Mouse (Mus musculus) lung, adult 18-20 months (tissue): ENCODE data around the gene Iqch.
"Not testable (repeated sequence)": the region's sequence is repeated elsewhere in the genome, so short reads cannot be mapped to it uniquely, and the experiment has no call there.

Experiments used
- DNase-seq, 2 experiments: peaks; one replicate each; pipeline ENCODE4 v3.0.0; 2022; ENCODE audit warnings: mixed read lengths in 2 of 2

Gene Iqch

DNA sequence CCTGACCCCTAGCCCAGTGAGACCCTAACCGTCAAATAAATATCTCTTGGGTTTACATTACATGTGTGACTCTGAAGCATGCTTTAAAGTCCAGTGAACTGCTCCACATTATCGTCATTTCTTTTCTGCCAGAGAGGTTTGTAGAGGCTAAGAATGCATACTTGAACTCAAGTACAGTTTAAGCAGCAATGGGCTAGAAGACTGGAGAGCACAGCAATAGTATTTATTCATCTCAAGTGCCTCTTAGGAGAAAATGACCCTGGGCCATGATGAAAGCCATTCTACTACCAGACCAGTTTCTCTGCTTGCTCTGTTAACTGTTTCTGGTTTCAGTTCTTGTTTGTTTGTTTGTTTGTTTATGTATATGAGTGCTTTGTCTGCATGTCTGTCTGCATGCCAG is 38.9 kb downstream of the Iqch start:
- DNase-seq, result peak in 1 of 2 experiments; percentile 65

DNA sequence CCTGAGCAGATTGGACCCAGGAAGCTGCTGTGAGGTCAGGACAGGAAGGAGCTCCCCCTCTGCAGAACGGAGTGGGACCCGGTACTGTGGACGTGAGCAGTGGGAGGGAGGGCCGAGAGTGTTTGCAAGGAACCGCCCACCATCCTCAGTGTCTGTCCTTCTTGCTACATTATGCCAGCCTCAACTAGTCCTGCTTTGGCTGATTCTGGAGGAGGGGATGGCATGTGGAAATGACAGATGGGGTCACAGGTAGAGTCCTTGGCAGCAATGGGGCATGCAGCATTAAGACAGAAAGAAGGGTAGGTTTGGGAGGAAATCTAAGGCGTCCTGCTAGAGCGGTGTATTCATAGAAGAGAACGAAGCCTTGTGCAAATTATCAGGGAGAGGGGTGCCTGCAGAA is 40.4 kb downstream of the Iqch start:
- DNase-seq, result no peak

DNA sequence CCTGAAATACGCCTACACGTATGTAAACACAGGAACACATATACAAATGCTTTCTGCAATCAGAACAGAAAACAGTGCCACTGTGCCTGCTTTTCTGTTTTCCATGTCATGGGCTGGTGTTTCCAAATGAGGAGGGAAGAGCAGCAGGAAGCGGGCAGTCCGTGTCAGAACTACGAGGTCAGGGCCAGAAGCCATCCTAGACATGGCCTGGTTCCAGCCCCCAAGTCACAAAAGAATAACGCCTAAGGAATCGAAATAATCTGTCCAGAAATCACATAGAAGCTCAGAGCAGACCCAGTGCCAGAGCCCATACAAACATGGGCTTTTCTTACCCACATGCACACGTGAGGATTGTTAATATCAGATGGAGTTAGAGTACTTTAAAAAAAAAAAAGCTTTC is 45.4 kb downstream of the Iqch start:
- DNase-seq, result no peak

DNA sequence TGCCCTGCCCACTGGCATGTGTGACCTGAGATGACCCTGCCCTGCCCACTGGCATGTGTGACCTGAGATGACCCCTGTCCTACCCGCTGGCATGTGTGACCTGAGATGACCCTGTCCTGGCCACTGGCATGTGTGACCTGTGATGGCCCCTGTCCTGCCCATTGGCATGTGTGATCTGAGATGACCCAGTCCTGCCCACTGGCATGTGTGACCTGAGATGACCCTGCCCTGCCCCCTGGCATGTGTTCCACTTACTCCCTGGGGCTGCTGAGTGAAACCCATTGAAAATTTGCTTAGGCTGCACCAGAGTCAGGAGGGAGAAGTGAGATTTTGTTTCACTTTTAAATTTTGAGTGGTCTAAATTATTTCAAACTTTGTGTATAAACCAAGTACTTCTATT is 46.0 kb downstream of the Iqch start:
- DNase-seq, result no peak

DNA sequence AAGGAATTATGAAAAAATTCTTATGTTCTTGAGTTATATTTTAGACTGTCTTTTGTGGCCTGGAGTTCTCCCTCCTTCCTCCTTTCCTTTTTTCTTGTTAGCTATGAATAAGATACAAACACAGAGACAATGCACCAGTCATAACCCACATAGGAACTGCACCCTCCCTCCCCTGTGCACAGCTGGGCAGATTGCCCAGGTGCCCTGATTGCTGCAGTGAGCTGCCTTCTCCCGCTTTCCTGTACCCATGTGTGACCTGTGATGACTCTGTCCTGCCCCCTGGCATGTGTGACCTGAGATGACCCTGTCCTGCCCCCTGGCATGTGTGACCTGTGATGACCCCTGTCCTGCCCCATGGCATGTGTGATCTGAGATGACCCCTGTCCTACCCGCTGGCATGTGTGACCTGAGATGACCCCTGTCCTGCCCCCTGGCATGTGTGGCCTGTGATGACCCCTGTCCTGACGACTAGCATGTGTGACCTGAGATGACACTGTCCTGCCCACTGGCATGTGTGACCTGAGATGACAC is 46.8 kb downstream of the Iqch start:
- no peak for DNase-seq

DNA sequence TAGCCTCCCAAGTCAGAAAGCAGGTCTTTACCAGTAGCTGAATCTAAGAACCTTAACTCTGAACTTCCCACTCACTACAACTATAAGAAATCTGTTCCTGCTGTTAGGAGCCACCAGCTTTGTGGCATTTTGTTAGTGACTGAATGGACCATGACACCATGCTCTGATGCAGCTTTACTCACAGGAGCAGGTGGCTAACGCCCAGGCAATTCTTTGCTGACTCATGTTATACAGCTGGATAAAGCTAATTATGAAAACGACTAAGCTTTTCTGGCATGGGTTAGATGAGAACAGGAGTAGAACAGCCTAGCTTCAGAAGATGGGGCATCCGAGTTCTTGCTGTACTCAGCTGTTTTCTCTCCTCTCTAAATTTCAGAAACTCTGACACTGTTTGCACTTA is 48.7 kb downstream of the Iqch start:
- DNase-seq, result no peak

DNA sequence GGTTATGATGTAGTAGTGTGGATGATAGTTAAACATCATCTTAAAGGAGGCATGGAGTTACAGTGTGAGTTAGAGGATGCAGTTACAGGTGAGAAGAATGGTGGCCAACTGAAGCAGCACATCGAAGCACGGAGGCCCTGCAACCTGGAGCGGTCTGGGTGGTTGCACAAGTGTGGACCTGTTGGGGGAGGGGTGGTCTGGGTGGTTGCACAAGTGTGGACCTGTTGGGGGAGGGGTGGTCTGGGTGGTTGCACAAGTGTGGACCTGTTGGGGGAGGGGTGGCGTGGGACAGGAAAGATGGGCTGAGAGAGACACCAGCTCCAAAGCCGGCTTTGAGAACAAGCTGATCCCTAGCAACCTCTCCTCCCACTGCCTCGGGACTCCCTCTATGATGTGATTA is 51.6 kb downstream of the Iqch start:
- DNase-seq, result not testable (repeated sequence)

DNA sequence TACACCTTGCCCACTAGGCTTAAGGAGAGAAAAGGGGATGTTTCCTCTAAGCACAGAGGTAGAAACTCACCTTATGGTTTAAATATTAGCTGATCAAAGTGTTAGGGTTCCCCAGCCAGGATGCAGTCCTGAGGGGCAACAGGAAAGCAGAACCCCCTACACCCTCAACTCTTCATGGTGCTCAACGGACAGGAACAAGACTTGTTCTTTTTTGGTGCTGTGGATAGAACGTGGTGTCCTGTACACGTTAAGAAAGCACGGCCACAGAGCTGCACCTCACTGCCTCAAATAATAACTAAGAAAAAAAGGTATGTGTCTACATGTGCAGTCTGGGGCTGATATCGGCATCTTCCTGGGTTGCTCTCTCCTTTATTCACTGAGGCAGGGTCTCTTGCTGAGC is 53.3 kb downstream of the Iqch start:
- DNase-seq, result no peak

DNA sequence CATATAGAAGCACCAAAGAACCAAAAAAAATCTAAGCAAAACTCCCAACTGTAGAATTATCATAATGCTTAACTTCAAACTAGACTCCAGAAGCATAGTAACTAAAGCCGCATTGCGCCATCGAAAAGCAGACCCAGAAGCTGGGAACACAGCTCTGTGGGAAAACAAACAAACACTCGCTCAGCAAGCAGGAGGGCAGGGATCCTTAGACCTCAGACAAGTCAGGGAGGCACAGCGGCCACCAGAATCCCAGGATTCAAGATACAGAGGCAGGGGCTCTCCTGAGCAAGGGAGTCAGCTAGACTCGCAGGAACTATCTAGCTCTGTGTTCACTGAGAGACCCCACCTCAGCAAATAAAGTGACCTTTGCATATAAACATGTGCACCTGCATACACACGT is 60.4 kb downstream of the Iqch start:
- DNase-seq, result peak; percentile 18 to 21

DNA sequence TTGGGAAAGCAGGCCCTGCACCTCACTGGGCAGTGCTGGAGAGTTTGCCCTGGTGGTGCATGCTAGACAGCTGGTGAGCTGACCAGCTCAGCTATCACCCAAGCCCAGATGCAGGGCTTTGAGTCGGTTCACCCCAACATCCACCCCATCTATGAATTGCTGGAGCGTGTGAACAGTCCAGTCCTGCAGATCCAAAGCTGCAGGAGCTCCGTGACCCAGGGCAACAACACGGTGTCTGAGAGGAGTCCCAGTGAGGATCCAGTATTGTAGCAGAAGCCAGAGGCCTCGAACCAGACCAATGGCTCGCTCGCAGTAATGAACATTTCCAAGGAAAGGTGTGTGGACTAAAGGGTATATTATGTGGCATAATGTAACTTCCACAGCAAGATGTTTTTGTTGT is 61.0 kb downstream of the Iqch start:
- no peak for DNase-seq

DNA sequence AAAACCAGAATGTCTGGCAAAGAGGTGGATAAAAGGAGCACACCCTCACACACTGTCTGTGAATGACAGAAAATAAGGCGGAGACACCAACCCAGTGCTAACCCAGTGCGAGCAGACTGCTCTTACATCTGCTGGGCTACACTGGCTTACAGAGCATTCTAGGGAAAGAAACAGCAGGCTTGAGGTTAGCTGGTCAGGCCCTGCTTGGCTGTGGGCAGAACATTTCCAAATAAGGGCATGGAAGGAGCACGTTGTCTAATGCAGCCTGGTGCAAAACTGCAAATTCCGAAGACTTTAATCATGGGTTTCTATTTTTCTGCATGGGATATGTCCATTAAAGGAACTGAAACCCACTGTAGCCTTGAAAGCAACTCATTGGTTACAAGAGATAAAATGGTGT is 64.8 kb downstream of the Iqch start:
- no peak for DNase-seq

DNA sequence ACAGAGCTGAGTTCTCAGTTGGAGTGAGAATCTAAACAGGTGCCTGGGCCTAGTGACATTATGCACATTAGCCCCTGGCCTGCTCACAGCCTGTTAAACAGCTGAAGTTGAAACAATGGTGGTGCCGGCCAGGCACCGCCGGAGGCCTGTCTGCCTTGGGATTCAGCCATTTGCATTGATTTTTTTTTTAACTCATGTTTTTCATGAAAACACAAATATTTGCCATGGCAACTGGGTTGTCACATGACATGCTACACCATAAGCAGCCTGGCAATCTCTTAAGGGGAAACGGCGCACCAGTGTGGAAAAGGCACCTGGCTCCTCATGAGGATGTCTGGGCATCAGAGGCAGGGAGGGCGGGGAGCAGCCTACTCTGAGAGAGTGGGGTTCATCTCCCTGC is 67.3 kb downstream of the Iqch start:
- no peak for DNase-seq

DNA sequence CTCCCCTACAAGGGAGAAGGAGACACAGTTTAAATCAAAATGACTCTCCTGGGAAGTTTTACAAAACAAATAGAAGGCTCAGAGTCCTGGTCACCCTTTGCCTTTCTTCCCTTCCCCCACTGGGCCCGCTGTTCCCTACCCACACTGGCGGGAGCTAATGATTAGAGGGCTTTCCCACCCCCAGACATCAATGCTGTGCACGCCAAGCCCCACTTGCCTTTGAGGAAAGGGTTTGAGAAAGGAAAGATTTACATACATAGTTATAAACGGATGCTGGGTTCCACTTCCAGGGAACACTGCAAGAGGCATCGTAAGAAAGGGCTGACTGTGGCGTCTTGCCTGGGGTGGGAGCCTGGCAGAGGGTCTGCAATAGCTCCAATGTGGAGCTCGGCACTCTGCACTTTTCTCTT is 67.9 kb downstream of the Iqch start:
- DNase-seq, result no peak

DNA sequence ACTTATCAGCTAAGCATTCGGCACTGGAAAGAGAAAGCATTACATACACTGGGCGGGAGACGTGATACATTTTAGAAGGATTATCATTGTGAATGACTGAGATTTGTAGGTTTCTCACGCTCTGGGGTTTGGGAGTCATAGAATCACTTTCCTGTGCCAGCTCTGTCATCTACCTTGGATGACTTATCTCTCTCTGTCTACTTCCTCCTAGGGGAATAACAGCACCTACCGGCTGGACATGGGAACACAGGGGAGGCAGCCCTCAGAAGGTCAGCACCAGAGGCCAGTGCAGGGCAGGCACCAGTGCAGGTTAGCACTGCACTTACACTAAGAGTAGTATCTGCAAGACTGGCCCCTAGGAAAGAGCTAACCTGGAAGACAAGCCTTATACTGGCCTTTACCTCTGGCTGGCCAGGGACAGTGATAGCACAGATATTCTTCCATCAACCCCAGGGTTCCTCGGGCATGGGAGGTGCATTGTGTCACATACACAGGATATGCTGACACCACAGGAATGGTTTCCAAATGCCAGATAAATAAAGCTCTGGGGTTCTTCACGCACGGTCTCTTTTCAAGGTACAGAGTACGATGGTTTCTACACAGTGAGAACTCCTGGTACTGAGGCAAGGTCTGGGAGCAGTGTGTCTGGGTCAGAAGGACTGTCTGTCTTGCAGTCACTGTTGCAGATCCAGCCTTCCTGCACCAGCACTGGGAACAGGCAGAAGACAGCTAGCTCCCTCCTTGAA is 69.2 kb downstream of the Iqch start:
- DNase-seq, result peak in 1 of 2 experiments; percentile 14

DNA sequence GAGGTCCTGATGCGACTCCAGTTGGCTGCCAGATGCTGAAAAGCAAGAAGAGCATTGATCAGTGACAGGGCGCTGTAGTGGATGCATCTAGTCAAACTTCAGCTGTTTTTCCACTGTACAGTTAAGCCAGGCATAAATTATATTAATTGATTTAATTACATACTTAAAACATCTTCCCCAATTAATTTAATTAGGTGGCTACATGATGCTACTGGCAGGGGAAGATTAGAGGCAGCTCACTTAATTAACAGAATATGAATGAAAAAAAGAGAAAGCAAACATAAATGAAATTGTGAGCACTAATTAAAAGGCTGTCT is 78.4 kb downstream of the Iqch start:
- no peak for DNase-seq

DNA sequence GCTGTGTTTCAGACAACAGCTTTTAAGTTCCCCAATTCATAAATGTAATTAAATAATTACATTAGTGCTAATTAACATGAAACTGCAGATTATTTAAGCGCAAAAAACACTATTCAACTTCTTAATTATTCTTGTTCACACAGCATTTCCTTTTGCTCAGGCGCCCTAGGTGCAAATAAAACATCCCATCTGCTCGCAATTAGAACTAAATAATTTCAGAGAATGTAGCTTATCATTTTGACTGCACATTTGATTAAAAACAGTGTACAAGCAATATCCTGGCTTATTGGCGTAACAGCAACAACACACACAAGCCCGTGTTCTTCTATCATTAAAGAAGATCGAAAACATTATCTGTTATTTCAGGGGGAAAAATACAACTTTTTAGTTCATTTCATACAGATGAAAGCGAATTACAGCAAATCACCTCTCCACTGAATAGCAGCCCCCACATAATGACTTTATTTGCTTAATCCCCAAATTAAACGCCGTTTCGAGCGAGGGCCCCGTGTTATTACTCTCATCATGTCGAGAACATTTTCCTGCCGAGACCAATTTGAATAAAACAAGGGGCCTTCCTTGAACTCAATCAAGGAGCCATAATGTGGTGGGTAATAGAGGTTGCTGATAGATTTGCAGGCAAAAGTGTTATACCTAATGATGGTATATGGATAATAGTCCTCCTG is 78.9 kb downstream of the Iqch start:
- DNase-seq, result no peak

DNA sequence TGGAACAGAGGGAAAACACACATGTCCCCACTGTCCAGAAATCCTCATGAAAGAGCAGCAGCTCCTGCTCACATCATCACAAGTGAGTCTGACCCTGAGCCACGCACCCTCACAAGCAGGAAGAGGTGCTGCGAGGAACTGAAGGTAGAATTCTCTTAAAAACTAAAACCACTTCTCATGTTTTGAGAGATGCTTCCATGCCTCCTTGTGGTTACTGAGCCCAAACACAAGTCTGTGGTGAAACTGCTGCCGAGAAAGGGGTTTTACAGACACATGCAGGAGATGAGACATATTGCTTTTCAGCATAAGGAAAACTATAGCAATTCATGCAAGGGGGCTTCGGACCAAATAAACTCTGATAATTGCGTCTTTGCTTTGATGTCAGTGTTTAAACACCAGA is 89.4 kb downstream of the Iqch start:
- DNase-seq, result no peak

DNA sequence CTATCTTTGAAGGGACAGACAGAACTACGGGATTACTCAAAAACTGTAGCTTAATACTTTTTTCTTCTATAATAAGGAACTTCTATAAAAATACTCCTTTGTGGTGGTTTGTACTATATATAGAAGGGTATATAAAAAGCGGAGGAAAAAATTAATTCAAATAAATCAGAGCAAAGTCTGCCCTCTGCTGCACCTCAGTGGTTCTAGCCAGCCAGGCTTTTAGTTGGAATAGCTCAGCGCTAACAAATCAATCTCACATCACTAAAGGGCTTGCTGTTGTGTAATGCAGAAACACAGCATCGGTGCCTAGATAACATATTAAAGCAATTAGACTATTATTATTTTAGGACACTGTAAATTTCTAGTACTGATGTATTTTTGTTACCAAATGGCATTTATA is 91.3 kb downstream of the Iqch start:
- DNase-seq, result no peak

DNA sequence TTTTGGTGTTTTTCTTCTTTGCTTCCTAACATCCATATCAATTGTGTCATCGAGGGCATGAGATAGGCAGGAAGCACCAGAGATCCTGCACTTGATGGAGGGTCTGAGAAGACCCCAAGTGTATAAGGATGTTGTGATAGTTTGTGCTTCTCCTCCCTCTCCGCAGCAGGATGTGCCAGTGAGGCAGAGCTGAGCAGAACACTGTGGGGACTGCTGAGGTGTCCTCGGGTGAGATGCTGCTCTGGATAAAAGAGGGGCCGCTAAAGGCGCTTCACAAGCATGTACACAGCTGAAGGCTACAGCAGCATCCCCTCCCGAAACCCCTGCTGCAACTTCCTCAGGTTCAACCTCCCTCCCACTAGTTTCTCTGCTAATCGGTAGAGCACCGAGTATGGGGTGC is 95.2 kb downstream of the Iqch start:
- DNase-seq, result no peak

DNA sequence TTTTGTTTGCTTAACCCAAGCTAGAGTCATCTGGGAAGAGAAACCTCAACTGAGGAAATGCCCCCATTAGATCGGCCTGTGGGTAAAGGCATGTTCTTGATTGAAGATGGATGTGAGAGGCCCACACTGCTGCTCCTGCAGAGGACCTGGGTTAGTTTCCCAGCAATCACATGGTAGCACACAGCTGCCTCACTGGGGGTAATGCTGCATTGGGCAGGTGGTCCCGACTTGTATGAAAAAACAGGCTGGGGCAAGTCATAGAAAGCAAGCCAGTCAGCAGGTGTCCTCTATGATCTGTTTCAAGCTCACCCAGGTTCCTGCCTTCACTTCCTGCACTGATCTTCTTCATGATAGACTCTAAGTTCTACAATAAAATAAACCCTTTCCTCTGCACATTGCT is 98.4 kb downstream of the Iqch start:
- DNase-seq, result no peak

DNA sequence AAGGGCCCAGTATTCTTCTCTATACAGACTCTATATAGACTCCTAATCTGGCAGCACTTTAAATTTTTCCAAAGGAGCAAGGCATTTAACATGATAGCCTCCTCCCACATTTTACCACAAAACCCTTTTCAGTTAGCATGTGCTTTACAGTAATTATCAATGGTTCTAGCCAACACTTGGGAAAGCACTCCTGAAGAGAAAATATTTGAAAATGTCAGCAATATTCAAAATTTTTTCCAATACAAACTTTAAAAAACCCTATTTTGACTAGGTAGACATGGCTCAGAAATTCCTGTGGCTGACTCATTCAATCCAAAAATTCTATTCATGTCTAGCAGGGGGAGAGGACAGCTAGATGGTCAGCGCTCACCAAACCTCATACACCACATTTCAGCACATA is 100.8 kb downstream of the Iqch start:
- no peak for DNase-seq

DNA sequence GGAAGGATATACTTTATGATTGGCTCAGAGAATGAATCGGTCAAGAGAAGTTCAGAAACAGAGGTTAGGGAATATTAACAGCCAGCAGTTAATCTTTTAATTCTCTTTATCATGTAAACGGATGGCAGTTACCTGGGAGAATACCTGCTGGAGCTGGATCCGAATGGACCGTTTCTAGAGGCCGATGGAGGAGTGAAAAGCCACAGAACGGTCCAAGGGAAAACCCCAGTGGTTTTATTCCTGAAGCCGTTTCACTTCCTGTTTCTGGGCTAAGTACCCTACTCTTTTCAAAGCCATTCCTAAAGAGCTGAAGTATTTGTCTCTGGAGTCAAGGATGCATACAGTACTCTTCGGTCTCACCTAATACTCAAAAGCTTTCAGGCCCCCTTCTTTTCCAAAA is 102.4 kb downstream of the Iqch start:
- DNase-seq, result no peak

DNA sequence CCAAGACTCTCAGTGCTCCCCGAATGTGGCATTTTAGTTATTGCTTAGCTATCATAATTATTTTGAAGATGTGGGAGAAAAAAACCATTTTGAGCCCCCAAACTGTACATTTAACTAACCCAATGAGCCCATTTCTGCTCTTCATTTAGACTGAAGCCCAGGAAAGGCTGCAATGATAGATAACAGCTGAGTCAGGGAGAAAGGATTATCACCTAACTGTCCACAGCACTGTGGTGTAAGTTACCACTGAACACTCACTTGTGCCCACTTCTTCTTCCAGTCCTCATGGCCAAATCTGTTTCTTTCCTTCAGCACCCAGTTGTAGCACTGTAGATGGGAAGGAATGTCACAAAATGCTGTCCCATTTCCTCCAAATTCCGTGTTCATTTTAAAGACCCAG is 106.5 kb downstream of the Iqch start:
- no peak for DNase-seq

DNA sequence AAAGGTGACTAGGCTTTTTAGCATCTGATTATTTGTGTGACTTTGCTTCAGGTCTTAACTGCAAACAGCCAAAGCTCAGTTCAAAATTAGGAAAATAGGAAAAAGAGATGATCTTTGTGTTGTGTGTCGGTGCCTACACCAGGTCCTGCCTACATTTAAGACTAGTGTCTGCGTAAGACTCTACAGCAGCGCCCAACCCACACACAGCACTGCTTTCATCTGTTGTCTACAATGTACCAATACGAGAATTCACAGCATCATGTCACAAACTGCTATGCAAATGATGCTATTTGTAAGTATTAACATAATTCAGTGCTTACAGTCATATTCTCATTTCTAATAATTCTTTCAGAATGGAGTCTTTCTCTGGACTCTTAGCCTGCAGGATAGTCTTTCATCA is 108.5 kb downstream of the Iqch start:
- DNase-seq, result no peak

DNA sequence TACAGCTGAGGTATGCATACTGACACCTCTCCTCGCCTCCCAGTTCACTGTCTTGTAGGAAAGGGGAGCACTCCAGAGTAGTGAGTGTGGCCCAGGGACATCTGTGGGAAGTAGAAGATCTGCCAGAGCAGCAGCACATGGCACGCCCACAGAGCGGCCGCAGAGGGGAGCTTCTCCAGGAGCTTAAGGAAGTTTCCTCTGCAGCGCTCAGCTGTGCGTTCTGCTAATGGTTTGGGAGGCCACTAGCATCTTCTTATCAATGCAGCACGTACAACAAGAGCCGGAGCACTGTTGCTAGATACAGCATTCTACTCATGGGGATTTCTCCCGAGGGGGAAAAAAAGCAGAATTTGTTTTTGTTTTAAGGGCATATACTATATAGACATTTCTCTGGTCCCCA is 110.0 kb downstream of the Iqch start:
- DNase-seq, result no peak
